Mouse (Mus musculus): ENCODE measurements around the gene 6430571L13Rik. TPM values are rescaled to one million over a fixed set of nuclear protein-coding genes. Genes with fewer than 3 reads are reported as not detected.

Gene 6430571L13Rik
- total RNA-seq, 2 experiments from 2014 or later: 0.07 to 0.08 TPM

DNA sequence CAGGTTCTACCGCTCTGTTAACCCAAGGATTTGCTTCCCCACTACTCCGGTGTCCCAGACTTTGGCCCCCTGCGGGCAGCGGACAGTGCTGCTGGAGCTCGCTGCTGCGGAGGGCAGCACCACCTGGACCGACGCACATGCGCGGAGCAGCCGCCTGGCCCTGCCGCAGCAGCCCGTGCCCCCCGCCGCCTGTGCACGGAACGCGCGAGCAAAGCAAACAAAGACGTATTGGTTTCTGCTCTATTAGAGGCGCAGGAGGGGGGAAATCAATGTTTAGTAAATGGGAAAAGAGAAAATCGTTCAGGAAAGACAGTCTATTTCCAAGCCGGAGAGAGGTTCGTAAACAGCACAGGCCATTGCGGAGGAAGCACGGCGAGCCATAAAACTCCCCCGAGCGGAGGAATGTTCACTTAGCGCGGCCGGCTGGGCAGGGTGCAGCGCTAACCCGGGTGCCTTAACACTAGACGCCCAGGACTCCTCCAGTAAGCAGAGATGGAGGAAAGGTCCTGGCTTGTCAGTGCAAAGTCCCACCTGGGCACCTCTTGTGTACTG is 37.6 kb downstream of the 6430571L13Rik start:
- ATAC-seq (replicated peaks; ENCODE audit: poor library complexity): no peak

DNA sequence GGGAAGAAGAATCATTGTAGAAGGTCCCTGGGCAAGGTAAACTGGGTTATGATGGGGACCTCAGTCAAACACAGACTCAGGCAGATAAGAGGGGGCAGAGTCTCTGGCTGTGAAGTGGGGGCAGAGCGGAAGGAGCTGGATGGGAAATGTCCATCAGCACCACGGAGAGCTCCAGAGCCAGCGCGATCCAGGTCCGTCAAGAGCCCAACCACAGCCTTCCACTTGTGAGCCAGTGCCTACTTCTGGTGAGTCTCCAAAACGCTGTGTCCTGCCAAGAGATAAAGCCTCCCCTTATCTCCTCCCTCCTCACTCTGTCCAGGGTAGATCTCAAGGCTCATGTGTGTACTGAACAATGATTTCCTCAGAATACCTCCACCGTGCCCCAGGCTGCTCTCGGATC is 41.3 kb downstream of the 6430571L13Rik start:
- peak; percentile 81 for ATAC-seq (replicated peaks; ENCODE audit: poor library complexity)

DNA sequence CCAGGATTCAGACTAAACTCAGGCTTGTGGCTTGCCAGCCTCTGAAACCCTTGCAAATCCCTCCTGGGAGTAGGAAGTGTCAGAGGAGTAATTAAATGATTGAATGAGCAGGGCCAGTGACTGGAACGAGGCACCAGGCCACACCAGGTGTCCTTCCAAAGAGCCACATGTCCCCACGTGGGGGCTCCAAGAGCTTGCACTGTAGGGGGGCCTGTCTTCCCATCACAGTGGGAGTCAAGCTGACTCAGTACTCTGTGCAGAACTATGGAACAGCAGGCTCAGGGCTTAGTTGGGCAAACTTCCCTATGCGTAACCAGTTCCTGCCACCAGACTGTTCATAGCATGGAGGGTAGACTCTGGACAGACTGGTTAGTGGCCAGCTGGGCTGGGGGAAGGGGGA is 44.0 kb downstream of the 6430571L13Rik start:
- no peak for ATAC-seq (replicated peaks; ENCODE audit: poor library complexity)

DNA sequence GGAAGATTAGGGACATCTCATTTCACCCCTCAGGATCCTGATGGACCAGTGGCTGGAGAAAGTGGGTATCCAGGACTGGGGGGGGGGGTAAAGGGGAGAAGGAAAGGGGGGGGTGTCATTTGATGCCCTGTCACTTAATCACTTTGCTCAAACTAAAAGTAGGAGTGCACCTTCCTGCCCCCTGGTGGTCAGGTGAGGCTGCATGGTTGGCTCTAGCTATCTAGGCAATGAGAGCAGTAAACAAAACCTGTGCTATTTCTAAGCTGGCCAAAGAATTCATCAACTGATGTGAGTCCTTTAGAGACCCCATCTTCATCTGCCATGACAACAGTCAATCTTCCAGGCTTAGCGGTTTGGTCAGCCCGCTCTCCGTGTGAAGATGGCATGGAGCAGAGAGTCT is 46.3 kb downstream of the 6430571L13Rik start:
- no peak; the same call in 1 of the 2 replicates for ATAC-seq (replicated peaks; ENCODE audit: poor library complexity)

DNA sequence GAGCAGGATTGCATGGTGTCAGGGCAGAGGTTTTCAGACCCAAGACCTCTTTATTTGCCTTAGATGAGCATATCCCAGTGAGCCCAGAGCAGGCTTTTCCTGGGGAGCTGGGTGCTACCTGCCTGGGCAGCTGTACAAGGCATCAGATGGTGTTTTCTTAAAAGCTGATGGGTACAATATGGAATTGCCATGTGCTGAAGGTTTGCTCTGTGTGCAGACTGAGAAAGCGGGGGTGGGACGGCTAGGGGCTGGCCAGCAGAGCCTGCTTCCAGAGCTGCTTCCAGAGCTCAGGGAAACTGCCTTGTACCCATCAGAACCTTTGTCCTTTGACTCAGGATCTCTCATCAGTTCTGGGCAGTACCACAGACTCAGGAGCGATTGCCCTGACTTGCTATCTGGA is 47.3 kb downstream of the 6430571L13Rik start:
- no peak for ATAC-seq (replicated peaks; ENCODE audit: poor library complexity)

DNA sequence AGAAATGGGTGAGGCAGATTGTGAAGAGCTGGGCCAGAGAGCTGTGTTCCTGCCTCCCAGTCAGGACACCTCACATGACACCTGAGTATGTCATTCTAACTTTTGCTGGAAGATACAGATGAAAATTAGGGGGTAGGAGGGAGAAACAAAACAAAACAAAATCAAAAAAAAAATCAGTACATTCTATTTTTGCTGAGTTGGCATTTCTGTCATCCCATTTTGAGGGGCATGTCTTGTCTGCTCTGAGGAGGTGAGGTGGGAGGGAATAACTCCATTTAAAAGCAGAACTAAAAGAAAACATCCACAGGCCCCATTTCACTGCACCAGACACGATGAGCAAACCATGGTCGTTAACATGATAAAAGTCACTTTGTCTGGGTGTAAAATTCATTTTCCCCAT is 47.9 kb downstream of the 6430571L13Rik start:
- no peak for ATAC-seq (replicated peaks; ENCODE audit: poor library complexity)

DNA sequence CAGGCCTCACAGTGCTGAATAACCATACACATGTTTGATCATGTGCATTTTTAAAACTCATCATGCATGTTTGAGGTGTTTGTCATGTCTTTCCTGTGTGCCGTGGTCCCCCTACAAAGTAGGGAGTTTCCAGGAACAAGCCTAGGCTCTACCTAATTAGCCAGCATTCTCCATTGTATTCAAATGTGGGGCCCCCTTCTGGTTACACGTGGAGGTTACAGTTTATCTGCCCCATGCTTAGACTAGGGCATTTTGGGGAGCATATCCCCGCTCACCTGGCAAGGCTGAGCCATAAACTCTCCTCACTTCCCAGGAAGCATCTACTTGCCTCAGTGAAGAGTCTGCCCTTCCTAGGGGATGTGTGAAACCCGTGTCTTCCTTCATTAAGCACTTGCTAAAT is 56.0 kb downstream of the 6430571L13Rik start:
- 0 out of 2 replicates have a peak, but pooled peaks have one; percentile 44 for ATAC-seq (replicated peaks; ENCODE audit: poor library complexity)

DNA sequence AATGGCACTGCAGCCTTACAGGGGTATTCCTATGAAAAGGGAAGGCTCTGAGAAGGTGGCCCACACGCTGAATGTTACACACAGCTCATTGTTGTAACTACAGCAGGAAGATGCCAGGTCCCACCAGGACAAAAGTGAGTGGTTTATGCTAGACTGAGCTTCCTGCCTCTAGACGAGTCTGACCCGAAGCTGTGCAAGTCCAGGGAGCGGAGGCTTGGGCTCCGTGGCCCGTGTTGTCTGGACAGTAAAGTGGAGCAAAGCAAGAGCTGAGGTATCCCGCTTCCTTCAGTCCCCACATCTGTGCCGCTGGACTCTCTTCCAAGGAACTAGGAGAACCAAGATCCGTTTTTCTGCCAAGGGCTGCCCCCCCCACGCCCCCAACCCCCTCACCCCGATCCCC is 58.6 kb downstream of the 6430571L13Rik start:
- ATAC-seq (replicated peaks; ENCODE audit: poor library complexity): no peak

DNA sequence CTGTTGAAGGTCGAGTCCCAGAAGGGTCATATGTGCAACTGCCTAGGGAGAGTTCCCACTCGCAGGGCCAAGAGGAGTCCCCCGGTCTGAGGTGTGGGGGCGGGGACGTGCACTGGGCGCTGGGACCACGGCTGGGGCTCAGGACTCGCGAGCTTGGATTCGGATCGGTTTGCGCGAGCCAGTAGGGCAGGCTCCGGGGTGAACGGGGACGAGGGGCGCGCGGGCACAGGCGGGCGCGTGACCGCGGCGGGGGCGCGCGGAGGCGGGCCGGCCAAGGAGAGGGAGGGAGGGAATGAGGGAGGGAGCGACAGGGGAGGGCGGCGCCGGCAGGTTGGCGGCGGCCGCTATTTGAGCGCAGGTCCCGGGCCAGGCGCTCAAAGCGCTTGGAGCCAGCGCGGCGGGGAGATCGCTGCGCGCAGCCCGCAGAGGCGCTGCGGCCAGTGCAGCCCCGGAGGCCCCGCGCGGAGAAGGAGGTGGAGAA is 59.1 kb downstream of the 6430571L13Rik start, which contains the start of gene Cacna2d2:
Gene Cacna2d2 (plus strand): TSS at position 122 of the 481 bp plus-strand sequence.
- ATAC-seq (replicated peaks; ENCODE audit: poor library complexity): peak; percentile 15; the same call in 1 of the 2 replicates

DNA sequence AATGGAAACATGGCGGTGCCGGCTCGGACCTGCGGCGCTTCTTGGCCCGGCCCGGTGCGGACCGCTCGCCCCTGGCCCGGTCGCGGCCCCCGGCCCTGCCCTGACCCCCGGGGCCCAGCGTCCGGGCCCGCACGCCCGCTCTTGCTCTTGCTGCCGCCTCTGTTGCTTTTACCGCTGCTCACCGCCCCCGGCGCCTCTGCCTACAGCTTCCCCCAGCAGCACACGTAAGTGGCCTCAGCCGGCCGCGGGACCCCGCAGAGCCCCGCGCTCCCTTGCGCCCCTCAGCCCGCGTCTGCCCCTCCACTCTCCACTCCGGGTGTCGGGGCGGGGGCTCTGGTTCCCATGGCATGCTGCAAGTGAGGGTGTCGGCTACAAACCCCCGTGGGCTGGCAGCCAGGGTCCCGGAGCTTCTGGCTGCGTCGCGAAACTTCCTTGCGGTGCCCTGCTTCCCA is 59.7 kb downstream of the 6430571L13Rik start:
- ATAC-seq (replicated peaks; ENCODE audit: poor library complexity): no peak

DNA sequence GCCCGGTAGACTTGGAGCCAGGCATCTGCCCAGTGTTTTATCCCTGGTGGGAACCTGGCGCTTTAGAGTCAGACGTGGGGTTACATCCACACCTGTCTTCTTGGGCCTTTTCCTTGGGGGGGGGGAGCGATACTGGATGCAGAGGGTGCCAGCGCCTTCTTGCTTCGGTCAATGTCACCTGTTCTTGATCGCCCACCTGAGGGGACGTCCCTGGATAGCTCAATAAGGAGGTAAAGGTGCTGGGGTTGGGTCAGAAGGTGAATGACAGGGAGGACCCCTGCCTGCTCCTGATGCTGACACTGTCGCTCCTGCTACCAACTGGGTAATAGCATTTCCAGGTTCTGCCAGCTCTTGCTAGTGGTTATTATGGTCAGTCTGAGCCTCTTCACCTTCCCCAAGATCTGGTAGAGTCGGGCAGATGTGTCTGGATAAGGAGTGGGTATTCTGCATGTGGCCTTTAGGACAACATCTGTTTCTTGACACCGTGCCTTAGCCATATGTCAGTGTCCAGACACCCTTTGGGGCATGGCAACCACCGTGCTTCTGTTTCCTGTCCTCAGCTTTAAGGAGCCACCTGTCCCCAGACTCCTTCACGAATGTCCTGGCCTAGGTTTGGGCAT is 60.4 kb downstream of the 6430571L13Rik start:
- no peak for ATAC-seq (replicated peaks; ENCODE audit: poor library complexity)

Other genes with a start within 250 kb of the 6430571L13Rik start
- 1.2 TPM in 1 of 2 replicates, not detected in the other for gene Dock3, start 108.7 kb upstream of the 6430571L13Rik start, total RNA-seq (2015)
- not detected in 2 replicates for gene Dock3, start 108.7 kb upstream of the 6430571L13Rik start, total RNA-seq (2017)
- gene Mapkapk3, start 50.7 kb upstream of the 6430571L13Rik start, total RNA-seq (2015): 100 and 115 TPM in 2 replicates
- 175 and 186 TPM in 2 replicates for gene Mapkapk3, start 50.7 kb upstream of the 6430571L13Rik start, total RNA-seq (2017)
- gene Cish, start 44.6 kb upstream of the 6430571L13Rik start, total RNA-seq (2015): 0.51 and 0.86 TPM in 2 replicates
- gene Cish, start 44.6 kb upstream of the 6430571L13Rik start, total RNA-seq (2017): 0.21 and 0.34 TPM in 2 replicates
- 14.5 and 20.2 TPM in 2 replicates for gene Hemk1, start 2.3 kb upstream of the 6430571L13Rik start, total RNA-seq (2015)
- gene Hemk1, start 2.3 kb upstream of the 6430571L13Rik start, total RNA-seq (2017): 12.0 and 14.0 TPM in 2 replicates
- 0.42 and 1.5 TPM in 2 replicates for gene Cacna2d2, start 59.0 kb downstream of the 6430571L13Rik start, total RNA-seq (2015)
- 0.30 and 0.37 TPM in 2 replicates for gene Cacna2d2, start 59.0 kb downstream of the 6430571L13Rik start, total RNA-seq (2017)
- 9.9 and 12.3 TPM in 2 replicates for gene Tmem115, start 193.3 kb downstream of the 6430571L13Rik start, total RNA-seq (2015)
- 14.5 and 19.9 TPM in 2 replicates for gene Tmem115, start 193.3 kb downstream of the 6430571L13Rik start, total RNA-seq (2017)
- gene Cyb561d2, start 201.6 kb downstream of the 6430571L13Rik start, total RNA-seq (2015): 19.3 and 22.8 TPM in 2 replicates
- 12.2 and 16.3 TPM in 2 replicates for gene Cyb561d2, start 201.6 kb downstream of the 6430571L13Rik start, total RNA-seq (2017)
- gene Nprl2, start 201.6 kb downstream of the 6430571L13Rik start, total RNA-seq (2015): 9.2 and 14.3 TPM in 2 replicates
- 10.7 and 13.0 TPM in 2 replicates for gene Nprl2, start 201.6 kb downstream of the 6430571L13Rik start, total RNA-seq (2017)
- 0.12 TPM in 1 of 2 replicates, not detected in the other for gene Zmynd10, start 206.7 kb downstream of the 6430571L13Rik start, total RNA-seq (2015)
- 0.33 and 0.37 TPM in 2 replicates for gene Zmynd10, start 206.7 kb downstream of the 6430571L13Rik start, total RNA-seq (2017)
- gene Rassf1, start 211.0 kb downstream of the 6430571L13Rik start, total RNA-seq (2015): 27.3 and 27.4 TPM in 2 replicates
- gene Rassf1, start 211.0 kb downstream of the 6430571L13Rik start, total RNA-seq (2017): 35.4 and 38.8 TPM in 2 replicates
- gene Tusc2, start 222.7 kb downstream of the 6430571L13Rik start, total RNA-seq (2015): 16.7 and 17.1 TPM in 2 replicates
- 15.2 and 15.3 TPM in 2 replicates for gene Tusc2, start 222.7 kb downstream of the 6430571L13Rik start, total RNA-seq (2017)
- 6.6 and 7.3 TPM in 2 replicates for gene Hyal2, start 227.3 kb downstream of the 6430571L13Rik start, total RNA-seq (2015)
- 2.8 and 4.1 TPM in 2 replicates for gene Hyal2, start 227.3 kb downstream of the 6430571L13Rik start, total RNA-seq (2017)
- gene Hyal1, start 236.3 kb downstream of the 6430571L13Rik start, total RNA-seq (2015): 0.44 and 0.54 TPM in 2 replicates
- 0.54 and 1.1 TPM in 2 replicates for gene Hyal1, start 236.3 kb downstream of the 6430571L13Rik start, total RNA-seq (2017)
- gene Naa80, start 238.3 kb downstream of the 6430571L13Rik start, total RNA-seq (2015): 9.3 and 15.4 TPM in 2 replicates
- 9.3 and 10.4 TPM in 2 replicates for gene Naa80, start 238.3 kb downstream of the 6430571L13Rik start, total RNA-seq (2017)
- gene Hyal3, start 240.2 kb downstream of the 6430571L13Rik start, total RNA-seq (2015): 1.4 and 1.7 TPM in 2 replicates
- 0.58 TPM in 1 of 2 replicates, not detected in the other for gene Hyal3, start 240.2 kb downstream of the 6430571L13Rik start, total RNA-seq (2017)
- 68.0 and 93.4 TPM in 2 replicates for gene Ifrd2, start 247.0 kb downstream of the 6430571L13Rik start, total RNA-seq (2015)
- gene Ifrd2, start 247.0 kb downstream of the 6430571L13Rik start, total RNA-seq (2017): 31.5 and 72.4 TPM in 2 replicates

Data from megakaryocyte progenitor cell, adult 5-6 weeks (primary cell).